Mouse (Mus musculus): ENCODE data around the gene Celsr1. TPM values are rescaled to one million over a fixed set of nuclear protein-coding genes. Genes with fewer than 3 reads are reported as not detected.
A peak's percentile ranks its signal among the peaks of the same experiment; 100 is the strongest.
"Not testable (repeated sequence)": the region's sequence is repeated elsewhere in the genome, so short reads cannot be mapped to it uniquely, and the experiment has no call there.

Celsr1 gene
- total RNA-seq, 2 experiments from 2014 or later, result 0.31 to 0.43 TPM

GRCm38 (mm10) chr15:85892498-85893118, 141.0 kb downstream of the Celsr1 start:
- DNase-seq, result no peak

GRCm38 (mm10) chr15:85891971-85892370, 141.6 kb downstream of the Celsr1 start:
- no peak for DNase-seq

GRCm38 (mm10) chr15:85889235-85889634, 144.3 kb downstream of the Celsr1 start:
- no peak for DNase-seq

- peak; percentile 59 for DNase-seq
Observed at GRCm38 (mm10) chr15:85885606-85886005, 148.0 kb downstream of the Celsr1 start.

- DNase-seq, result no peak
Observed at GRCm38 (mm10) chr15:85879498-85879895, 154.1 kb downstream of the Celsr1 start.

- peak; percentile 91 for DNase-seq
Observed at GRCm38 (mm10) chr15:85878848-85879497, 154.6 kb downstream of the Celsr1 start, which contains the start of gene Trmu. Trmu (plus strand) TSS chr15:85879312.

GRCm38 (mm10) chr15:85877336-85877735, 156.2 kb downstream of the Celsr1 start:
- DNase-seq, result no peak

GRCm38 (mm10) chr15:85867696-85868095, 165.9 kb downstream of the Celsr1 start:
- peak; percentile 36 for DNase-seq

- not testable (repeated sequence) for DNase-seq
Observed at GRCm38 (mm10) chr15:85865913-85866312, 167.7 kb downstream of the Celsr1 start.

- DNase-seq, result peak; percentile 92
Observed at GRCm38 (mm10) chr15:85859490-85860031, 174.0 kb downstream of the Celsr1 start, which contains the start of gene Gtse1. Gtse1 (plus strand) TSS chr15:85859745.

- no peak for DNase-seq
Observed at GRCm38 (mm10) chr15:85858980-85859489, 174.5 kb downstream of the Celsr1 start.

- no peak for DNase-seq
Observed at GRCm38 (mm10) chr15:85851656-85852392, 181.8 kb downstream of the Celsr1 start.

Other genes with a start within 250 kb of the Celsr1 start
- 10 to 100 TPM; 34.0 to 43.9 TPM for gene Cdpf1, start 222.1 kb downstream of the Celsr1 start, total RNA-seq (2021)
- gene Pkdrej, start 212.0 kb downstream of the Celsr1 start, total RNA-seq (2021), result under 1 TPM; 0.11 to 0.28 TPM
- gene Ttc38, start 201.5 kb downstream of the Celsr1 start, total RNA-seq (2021), result 1 to 10 TPM; 2.8 to 3.6 TPM
- under 1 TPM in 1 of 2 experiments, not detected in 1; 0.32 TPM for gene Gtse1, start 174.0 kb downstream of the Celsr1 start, total RNA-seq (2021)
- 10 to 100 TPM; 10.7 to 13.5 TPM for gene Trmu, start 154.5 kb downstream of the Celsr1 start, total RNA-seq (2021)
- gene Gramd4, start 23.9 kb upstream of the Celsr1 start, total RNA-seq (2021), result 1 to 10 TPM; 4.2 to 9.7 TPM
- gene Cerk, start 152.4 kb upstream of the Celsr1 start, total RNA-seq (2021), result 1 to 10 TPM; 4.6 to 4.9 TPM
- gene Tbc1d22a, start 180.7 kb upstream of the Celsr1 start, total RNA-seq (2021), result 10 to 100 TPM; 12.0 to 13.2 TPM

Measured in gastrocnemius, postnatal 25 days (tissue).